Comparison of ENCODE assay signal across 8 mouse cellular contexts in genomic region chr19:46740341-46741008, GRCm38 (mm10). TPM values are rescaled to one million over a fixed set of nuclear protein-coding genes. Genes with fewer than 3 reads are reported as not detected.
DNase-seq lines count a peak whose midpoint lies in the region; ATAC-seq lines count a peak whose summit lies in the region.

No protein-coding gene starts in this region.

- DNase-seq in hindbrain, embryonic 10.5 days (ENCODE audit: low spot score): peak; percentile 57
- peak; percentile 85 for DNase-seq in R1 (ENCODE audit: low read depth, low spot score)
- DNase-seq in cerebellum, postnatal 4 days (ENCODE audit: low spot score in 2 of 2): peak; percentile 46 to 72
- peak; percentile 74 for DNase-seq in heart, adult 8-10 months (ENCODE audit: low spot score)
- DNase-seq in layer of hippocampus, adult 8-10 months (ENCODE audit: low spot score in 2 of 2): peak; percentile 50 to 74
- DNase-seq in splenic B cell, adult 2 months (ENCODE audit: low read depth, low spot score): peak; percentile 82

- no peak for ATAC-seq in hindbrain, embryonic 13.5 days (ENCODE audit: low FRiP score)
- ATAC-seq in megakaryocyte progenitor cell, adult 5-6 weeks (replicated peaks; ENCODE audit: poor library complexity): peak; percentile 89

- no peak overlapping the region for H3K4me3 ChIP-seq in hindbrain, embryonic 10.5 days
- H3K4me3 ChIP-seq in hindbrain, embryonic 13.5 days: no peak overlapping the region

- H3K27ac ChIP-seq in hindbrain, embryonic 10.5 days: no peak overlapping the region
- no peak overlapping the region for H3K27ac ChIP-seq in hindbrain, embryonic 13.5 days

- no peak overlapping the region for H3K9ac ChIP-seq in hindbrain, embryonic 13.5 days

- H3K4me2 ChIP-seq in hindbrain, embryonic 13.5 days: no peak overlapping the region

- no peaks in the 10 kb centered on the region for H3K4me1 ChIP-seq in hindbrain, embryonic 10.5 days (replicated peaks)
- no peaks in the 10 kb centered on the region for H3K4me1 ChIP-seq in hindbrain, embryonic 13.5 days (replicated peaks)

- no peaks in the 10 kb centered on the region for H3K27me3 ChIP-seq in hindbrain, embryonic 10.5 days (ENCODE audit: insufficient read depth, poor library complexity, severe bottlenecking)
- H3K27me3 ChIP-seq in hindbrain, embryonic 13.5 days: no peaks in the 10 kb centered on the region
- no peaks in the 10 kb centered on the region; the same call in 1 of the 2 replicates for H3K27me3 ChIP-seq in splenic B cell, adult 2 months (ENCODE audit: control insufficient read depth, insufficient read depth, low read length, poor library complexity, severe bottlenecking)

- H3K9me3 ChIP-seq in hindbrain, embryonic 10.5 days: no peaks in the 10 kb centered on the region
- no peaks in the 10 kb centered on the region for H3K9me3 ChIP-seq in hindbrain, embryonic 13.5 days

- H3K36me3 ChIP-seq in hindbrain, embryonic 10.5 days: peaks cover 10% of the 10 kb centered on the region; the same call in 1 of the 2 replicates
- no peaks in the 10 kb centered on the region for H3K36me3 ChIP-seq in hindbrain, embryonic 13.5 days
- no peaks in the 10 kb centered on the region for H3K36me3 ChIP-seq in splenic B cell, adult 2 months (ENCODE audit: control insufficient read depth, insufficient read depth, low read length, poor library complexity, severe bottlenecking)

- WGBS in hindbrain, embryonic 10.5 days: 53% methylated on average over 7 of the region's 7 CpGs
- 51% methylated on average over 7 of the region's 7 CpGs for WGBS in hindbrain, embryonic 13.5 days

RNA-seq across cellular contexts. Expression of gene Cnnm2, which starts 20.9 kb away (rescaled TPM):
- 2.7 and 4.0 TPM in 2 replicates for polyA plus RNA-seq in hindbrain, embryonic 10.5 days (2016; fragmentation: Nextera tagmentation; extraction: Ambion mirVana)
- polyA plus RNA-seq in hindbrain, embryonic 13.5 days (2015; fragmentation: Nextera tagmentation; extraction: Ambion mirVana): 5.2 and 5.8 TPM in 2 replicates
- 1 to 10 TPM; 5.2 to 8.4 (median 6.0) TPM for total RNA-seq in heart, adult 8-10 months (2022)
- total RNA-seq in layer of hippocampus, adult 8-10 months (2022): 10 to 100 TPM; 35.6 to 43.6 (median 39.9) TPM
- total RNA-seq in megakaryocyte progenitor cell, adult 5-6 weeks (2015): 6.4 and 8.0 TPM in 2 replicates
- total RNA-seq in megakaryocyte progenitor cell, adult 5-6 weeks (2017): 5.5 and 5.8 TPM in 2 replicates

RNA-seq across cellular contexts. Expression of gene As3mt, which starts 33.2 kb away (rescaled TPM):
- 27.3 and 30.3 TPM in 2 replicates for polyA plus RNA-seq in hindbrain, embryonic 10.5 days (2016; fragmentation: Nextera tagmentation; extraction: Ambion mirVana)
- 37.3 and 37.4 TPM in 2 replicates for polyA plus RNA-seq in hindbrain, embryonic 13.5 days (2015; fragmentation: Nextera tagmentation; extraction: Ambion mirVana)
- total RNA-seq in heart, adult 8-10 months (2022): 100 to 1,000 TPM in 2 of 4 experiments, 10 to 100 TPM in 2; 91.3 to 104 (median 98.7) TPM
- 10 to 100 TPM; 25.3 to 33.0 (median 29.8) TPM for total RNA-seq in layer of hippocampus, adult 8-10 months (2022)
- total RNA-seq in megakaryocyte progenitor cell, adult 5-6 weeks (2015): 31.2 and 43.3 TPM in 2 replicates
- total RNA-seq in megakaryocyte progenitor cell, adult 5-6 weeks (2017): 54.4 and 65.8 TPM in 2 replicates

RNA-seq across cellular contexts. Expression of gene Borcs7, which starts 50.8 kb away (rescaled TPM):
- polyA plus RNA-seq in hindbrain, embryonic 10.5 days (2016; fragmentation: Nextera tagmentation; extraction: Ambion mirVana): 14.4 and 15.7 TPM in 2 replicates
- 20.9 and 24.5 TPM in 2 replicates for polyA plus RNA-seq in hindbrain, embryonic 13.5 days (2015; fragmentation: Nextera tagmentation; extraction: Ambion mirVana)
- 10 to 100 TPM in 1 of 4 experiments, 1 to 10 TPM in 3; 7.7 to 11.1 (median 8.6) TPM for total RNA-seq in heart, adult 8-10 months (2022)
- 10 to 100 TPM; 20.2 to 22.6 (median 21.2) TPM for total RNA-seq in layer of hippocampus, adult 8-10 months (2022)
- total RNA-seq in megakaryocyte progenitor cell, adult 5-6 weeks (2015): 14.1 TPM in 2 replicates
- total RNA-seq in megakaryocyte progenitor cell, adult 5-6 weeks (2017): 4.6 and 6.5 TPM in 2 replicates
